Mouse (Mus musculus) olfactory bulb, adult 2 months (tissue): ENCODE measurements around the gene Snai3.

Source experiments
- CTCF ChIP-seq: fragments of 200-500 bp; IDR thresholded peaks from 2 replicates; pipeline ENCODE4 v1.5.1; 2012; ENCODE audit warnings: low read depth, mild to moderate bottlenecking, low read length, moderate library complexity; ENCODE audit not compliant: insufficient read depth
- POLR2A ChIP-seq: fragments of 200-500 bp; IDR thresholded peaks from 2 replicates; pipeline ENCODE4 v1.6.1; 2012; ENCODE audit warnings: mild to moderate bottlenecking, low read depth, low read length, moderate library complexity; ENCODE audit not compliant: insufficient read depth

GRCm38 (mm10) chr8:122435375-122435774 is 25.2 kb downstream of the Snai3 start:
- peak; percentile 35; the same call in 1 of the 2 replicates for TF ChIP-seq CTCF
- no peak for TF ChIP-seq POLR2A
